Mouse (Mus musculus) right cerebral cortex, adult 18-20 months (tissue): Measurements from ENCODE around the gene Rapgef5.

ENCODE experiments used
- DNase-seq: peaks from one replicate; pipeline ENCODE4 v3.0.0; 2022; ENCODE audit warnings: mixed read lengths

Rapgef5 gene

DNA sequence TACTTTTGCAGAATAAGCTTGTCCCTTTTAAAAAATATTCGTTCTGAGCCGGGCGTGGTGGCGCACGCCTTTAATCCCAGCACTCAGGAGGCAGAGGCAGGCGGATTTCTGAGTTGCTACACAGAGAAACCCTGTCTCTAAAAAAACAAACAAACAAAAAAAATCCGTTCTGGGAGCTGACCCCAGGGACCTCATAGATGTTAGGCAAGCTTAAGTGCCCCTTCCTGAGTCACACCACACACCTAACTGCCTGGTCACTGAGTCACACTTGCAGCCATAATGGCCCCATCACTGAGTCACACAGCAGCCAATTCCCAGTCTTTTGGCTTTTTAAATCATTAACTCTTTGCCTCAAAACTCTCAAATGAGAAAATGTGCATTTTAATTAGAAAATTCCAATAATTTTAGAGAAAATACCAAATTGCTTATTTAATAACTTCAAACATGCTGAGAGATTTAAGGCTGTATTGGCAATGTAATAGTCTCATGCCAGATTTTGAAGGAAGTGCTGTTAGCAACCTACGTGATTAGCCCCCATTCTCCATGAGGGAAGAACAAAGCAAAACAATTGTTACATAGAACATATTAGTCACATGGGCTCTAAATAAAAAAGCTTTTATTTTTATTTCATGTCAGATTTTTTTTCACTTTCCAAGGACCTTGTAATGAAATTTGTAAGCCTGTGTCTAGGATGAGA, 211.3 kb downstream of the Rapgef5 start:
- DNase-seq: no peak

DNA sequence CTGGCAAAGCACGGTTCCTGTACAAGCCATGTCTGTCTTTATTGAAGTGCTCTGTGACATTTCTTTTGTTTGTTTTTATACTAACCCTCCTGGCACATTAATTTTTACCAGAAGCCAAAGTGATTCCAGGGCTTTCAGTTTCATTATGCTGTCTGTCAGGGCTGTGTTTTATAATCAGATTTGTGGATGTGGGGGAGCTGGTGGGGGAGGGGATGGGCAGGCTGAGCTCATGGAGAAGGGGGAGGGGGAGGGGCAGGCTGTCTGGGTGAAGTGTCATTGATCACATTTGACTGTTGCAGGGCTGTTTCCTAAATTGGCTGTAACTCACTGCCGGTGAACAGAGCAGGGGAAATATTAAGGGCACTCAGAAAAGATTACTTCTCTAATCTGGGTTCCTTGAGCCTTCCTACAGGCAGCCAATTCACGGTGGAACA, 211.9 kb downstream of the Rapgef5 start:
- no peak for DNase-seq

DNA sequence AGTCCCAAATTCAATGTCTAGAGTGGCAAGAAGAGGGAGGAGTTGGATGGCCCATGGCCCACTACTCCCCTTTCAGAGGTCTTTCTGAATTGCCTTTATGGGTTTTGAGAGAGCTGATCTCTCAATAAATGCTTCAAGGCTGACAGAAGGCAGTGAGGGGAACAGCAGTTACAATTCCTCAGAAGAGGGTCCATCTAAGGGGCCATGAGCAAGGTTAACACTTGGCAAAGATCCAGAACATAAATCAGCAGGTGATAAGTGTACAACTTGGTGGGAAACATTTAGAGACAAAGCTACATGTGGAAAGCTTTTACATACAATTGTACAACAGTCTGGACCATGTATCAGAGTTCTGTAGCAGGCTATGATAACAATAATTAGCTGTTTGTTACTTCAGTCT, 217.3 kb downstream of the Rapgef5 start:
- no peak for DNase-seq

DNA sequence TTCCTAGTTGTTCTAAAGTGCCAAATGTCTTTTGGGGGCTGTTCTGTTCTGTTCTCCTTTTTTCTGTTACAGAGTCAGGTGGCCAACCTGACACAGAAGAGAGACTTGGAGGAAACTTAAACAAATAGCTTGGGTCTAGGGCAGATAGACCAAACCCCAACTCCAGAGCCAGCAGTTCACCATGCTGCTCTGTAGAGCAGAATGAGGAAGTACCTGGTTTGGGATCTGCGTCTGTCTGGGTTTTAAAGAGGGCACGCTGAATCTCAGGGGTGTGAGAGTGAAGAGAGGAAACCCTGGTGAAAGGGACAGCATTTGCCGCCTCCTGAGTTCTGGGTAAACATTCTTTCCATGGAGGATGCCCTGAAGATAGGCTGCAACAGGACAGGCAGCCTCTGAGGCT, 219.9 kb downstream of the Rapgef5 start:
- DNase-seq: no peak

DNA sequence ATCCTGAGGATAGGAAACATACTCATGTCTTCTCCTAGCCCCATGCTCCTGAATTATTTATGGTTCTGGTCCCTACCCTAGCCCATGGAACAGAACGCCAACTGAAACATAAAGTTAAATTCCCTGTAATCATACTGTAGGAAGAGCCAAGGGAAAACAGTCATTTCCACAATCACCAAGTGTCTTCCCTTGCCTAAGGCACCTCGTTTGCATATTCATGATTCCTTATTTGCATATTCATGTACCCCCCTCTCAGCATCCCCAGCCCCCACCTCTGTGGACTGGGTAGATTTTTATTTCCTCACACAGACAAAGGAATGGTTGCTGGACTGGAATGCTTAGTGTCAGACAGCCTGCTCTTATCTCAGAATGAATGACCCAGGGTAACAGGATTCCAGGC, 220.6 kb downstream of the Rapgef5 start:
- no peak for DNase-seq

DNA sequence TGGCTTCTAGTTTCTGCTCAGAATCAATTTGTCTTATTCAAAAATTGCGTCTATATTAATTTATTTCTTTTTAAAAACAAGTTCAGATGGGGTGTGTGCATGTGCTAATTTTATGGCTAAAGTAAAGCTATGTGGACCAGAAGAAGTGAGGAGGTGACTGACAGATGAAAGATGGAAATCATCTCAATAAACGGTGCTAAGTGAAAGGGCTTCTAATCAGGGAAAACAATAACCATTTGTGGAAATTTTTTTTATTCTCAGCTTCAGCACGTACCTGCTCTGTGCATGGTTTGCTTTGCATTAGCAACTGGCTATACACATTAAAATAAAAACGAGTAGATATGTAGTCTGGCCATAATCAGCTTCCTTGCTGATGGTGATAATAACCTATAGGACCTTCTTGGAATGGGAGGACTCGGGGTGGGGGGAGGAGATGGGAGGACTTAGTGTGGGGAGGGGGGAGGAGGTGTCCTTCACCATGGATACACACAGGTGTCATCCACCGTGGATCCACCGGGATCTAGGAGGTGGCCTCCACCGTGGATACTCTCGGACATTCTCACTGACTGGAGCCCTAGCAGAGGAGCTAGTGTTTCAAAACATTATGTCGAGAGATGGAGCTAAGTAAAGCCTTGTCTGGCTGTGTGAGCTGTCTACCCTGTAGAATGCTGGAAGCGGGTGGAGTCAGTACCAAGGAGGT, 221.2 kb downstream of the Rapgef5 start:
- DNase-seq: no peak

DNA sequence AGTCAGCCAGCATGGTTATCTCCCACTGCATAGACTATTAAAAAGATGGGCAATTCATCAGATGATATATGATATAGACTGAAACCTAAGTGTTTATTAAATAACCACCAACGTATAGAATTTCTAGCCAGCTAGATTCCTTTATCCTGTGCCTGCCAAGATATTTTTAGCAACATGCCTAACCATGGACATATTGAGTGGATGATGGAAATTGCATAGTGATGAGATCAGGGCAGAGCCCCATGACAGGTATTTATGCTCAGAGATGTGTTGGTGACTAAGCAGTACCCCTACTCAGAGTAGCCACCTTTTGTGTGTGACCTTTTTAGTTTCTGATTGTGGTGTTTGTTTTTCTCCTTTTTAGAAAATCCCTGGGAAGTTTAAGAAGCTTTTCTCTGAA, 226.2 kb downstream of the Rapgef5 start:
- no peak for DNase-seq

DNA sequence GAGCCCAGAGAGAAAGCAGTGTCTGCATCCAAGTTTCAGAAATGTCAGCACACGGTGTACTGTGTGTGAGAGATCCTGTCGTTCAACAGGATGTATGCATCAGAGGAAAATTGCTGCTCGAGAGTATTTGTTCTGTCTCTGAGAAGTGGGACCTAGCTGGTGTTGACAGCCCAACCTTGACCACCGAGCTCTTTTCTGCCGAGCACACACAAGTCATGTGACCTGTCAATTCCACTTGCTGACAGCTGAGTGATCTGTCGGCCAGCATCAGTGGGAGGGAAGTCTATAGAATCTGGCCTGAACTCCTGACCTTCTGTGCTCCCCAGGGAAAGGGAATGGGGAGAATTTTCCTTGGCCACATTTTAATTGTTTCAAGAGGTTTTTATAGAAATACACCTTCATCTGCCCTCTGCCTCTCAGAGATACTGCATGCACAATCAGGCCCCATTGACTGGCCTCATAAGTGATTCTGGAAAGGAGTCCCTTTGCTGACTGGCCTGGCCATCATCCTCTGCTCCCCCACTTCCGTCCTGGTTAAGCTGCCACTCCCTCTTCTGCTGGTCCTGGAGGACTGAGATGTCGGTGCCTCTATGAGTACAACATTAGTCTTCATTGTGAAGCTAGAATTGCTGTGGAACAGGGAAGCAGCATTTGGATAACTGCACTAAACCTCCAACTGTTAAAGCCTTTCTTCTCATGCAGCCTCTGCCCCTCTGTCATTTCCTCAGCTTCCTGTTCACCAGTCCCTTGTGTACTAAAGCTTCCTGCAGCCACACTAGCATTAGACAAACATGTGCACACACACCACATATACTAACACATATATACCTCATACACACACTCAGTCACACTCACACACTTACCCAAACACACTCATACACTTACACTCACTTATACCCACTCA, 228.6 kb downstream of the Rapgef5 start:
- no peak for DNase-seq

DNA sequence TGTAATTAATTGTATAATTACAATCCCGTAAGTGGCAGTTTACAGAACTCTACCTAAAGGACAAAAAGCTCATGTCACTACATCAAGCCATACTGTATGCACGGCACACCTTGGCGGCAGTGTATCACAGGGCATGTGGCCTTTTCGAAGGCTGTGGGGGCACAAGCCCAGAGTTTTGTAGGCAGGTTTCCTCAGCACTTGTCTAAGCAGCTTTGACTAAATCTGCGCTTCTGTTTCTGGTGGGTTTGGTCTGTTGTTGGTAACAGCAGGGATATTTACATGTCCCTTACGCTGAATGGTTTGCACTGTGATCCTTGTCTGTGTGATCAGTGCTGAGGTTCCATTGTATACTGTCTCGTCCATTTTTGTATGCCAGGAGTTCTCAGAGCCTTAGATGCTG, 230.3 kb downstream of the Rapgef5 start:
- DNase-seq: no peak

DNA sequence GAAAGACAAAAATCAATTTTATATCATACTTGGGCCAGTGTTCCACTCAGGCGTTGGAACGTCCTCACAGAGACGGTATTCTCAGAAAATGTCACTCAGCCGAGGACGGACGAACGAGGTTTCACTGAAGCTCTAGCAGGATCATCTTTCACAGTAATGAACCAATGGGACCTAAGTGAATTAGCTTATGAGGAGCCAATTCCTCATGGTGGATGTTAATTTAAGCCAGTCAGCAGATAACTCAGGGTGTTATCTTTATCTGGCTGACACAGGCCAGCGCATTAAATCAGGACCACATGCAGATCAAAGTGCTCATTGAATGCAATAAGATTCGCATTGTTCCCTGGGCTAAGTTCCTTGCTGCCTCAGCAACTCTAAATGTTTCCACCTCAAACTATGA, 234.8 kb downstream of the Rapgef5 start:
- no peak for DNase-seq

DNA sequence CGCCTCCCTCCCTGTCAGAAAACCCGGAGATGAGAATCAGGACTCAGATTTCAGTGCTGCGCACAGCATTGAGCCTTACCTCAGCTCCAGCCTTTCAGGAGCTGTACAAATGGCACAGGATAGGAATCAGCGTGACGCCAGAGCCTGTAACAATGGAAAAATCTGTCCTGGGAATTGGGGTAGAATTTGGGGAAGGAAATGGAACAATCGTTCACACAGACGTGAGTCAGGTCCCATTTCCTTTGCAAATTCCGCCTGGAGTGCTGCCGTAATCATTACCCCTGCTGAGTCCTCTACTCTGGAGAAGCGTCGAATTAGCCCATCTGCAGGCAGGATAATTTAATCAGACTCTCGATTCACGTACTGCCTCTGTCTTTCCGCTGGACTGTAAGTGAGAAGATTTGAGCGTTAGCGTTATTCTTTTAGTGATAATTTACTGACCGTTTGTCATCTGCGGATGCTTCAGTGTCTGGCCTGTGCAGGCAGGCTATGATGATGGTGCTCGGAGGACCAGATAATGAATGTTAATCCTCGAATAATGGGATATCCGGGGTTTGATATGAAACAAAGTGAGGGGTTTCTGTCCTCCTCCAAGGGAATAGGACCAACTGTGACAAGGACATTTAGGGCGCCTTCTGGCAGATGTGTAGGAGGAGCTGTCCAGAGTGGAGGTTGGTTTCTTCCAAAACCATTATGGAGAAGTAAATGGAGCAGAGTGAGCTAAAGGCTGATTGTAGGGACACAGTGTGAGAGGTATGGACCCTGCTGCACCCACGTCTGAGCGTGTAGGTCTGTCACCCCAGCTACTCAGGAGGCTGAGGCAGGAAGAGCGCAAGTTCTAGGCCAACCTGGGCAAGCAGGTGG, 235.5 kb downstream of the Rapgef5 start:
- no peak for DNase-seq

DNA sequence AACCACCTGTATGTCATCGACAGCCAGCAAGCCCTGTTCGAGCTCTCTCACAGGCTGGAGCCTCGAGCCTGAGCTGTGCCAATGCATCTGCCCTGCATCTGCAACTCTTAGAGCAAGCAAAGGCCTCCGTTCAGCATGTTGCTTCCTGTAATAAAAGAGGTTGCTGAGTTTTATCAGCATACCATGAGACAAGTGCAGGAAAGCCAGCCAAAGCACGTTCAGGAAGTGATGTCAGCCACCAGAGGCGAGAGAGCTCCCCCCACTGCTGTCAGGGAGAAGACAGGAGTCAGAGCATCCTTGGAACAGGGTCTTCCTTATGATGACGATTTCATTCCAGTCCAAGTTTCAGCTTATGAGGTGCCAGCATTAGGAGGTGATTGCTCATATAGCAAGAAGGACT, 239.7 kb downstream of the Rapgef5 start:
- no peak for DNase-seq

DNA sequence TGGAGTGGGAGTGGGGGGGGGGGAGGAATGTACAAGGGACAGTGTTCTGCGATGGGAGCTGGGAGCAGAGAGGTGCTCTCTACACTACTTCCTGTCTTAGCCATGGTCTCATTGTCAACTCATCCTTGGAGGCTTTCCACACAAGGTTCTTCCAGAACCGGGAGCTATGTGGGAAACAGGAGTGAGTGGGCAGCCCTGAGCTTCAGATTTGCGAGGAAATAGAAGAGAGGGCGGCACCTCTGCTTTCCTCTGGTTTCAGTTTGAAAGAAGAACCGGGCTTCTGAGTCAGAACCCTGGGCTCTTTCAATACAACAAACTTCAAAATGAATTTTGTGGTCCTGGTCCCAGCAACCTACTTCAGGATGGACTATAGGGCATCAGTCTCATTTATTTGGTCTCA, 244.1 kb downstream of the Rapgef5 start:
- no peak for DNase-seq

DNA sequence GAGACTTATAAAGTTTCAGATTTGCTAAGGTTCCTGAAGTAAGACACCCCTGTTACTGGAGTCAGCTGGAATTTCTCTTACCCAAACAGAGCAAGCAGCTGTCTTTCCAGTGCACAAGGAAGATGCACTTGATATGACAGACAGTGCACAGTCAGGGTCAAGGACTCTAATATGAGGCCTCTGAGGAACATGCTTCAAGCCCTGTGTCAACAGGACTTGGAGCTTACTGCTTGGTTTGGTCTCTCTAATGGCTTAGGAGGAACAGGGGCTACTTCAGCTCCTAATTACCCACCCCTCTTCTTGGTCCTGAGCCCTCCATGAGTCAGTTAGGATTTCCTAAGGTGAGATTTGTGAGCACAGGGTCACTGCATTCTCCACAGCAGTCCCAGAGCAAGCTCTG, 244.6 kb downstream of the Rapgef5 start:
- DNase-seq: no peak

DNA sequence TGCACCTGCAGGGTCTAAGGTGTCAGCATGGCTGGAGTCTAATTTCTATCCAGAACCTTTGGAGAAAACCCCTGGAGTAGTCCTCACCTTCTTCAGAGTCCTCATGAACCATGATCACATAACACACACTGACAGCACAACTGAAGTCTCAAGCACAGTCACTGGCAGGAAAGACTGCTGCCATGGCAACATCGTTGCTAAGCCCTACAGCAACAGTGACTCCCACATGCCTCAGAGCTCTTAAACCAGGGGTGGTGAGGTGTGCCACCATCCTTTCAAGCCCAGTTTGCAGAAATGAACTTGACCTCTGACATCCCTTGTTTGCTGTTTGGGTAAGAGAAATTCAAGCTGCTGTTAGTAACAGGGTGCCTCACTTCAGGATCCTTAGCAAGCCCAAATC, 245.4 kb downstream of the Rapgef5 start:
- DNase-seq: peak; percentile 71

DNA sequence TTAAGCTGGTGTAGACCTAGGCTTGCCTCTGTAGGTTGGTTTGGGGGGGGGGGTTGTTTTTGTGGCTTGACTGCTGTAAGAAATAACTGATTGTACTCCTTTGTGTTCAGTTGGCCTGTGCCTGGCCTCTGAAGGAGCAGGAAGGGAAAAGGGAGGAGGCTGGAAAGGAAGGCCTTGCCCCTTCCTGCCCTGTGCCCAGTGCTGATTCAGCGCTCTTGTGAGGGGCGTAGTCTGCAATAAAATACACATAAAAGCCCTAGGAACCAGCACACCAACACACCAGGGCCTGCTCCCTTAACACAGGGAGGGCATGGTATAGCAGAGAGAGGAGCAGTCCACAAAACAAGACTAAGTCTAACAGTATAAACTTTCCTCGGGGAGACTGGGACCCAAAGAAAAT, 247.0 kb downstream of the Rapgef5 start:
- DNase-seq: no peak

DNA sequence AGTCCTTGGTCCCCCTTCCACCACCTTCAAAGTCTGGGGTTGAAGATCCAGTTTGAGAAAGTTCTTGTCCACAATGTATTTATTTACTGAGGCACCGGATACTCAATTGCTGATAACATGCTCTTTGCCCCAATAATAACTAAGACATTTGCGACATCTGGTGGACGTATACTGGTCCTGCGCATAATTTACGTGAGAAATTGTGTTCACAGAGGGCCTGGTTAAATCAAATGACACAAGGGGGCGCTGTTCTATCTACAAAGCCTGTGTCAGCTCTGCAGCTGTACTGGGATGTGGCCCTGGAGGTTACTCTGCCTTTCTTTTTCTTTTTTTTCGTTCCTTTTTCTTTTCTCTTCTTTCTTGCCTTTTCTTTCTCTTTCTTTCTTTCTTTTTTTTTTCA, 248.6 kb downstream of the Rapgef5 start:
- DNase-seq: peak; percentile 70

DNA sequence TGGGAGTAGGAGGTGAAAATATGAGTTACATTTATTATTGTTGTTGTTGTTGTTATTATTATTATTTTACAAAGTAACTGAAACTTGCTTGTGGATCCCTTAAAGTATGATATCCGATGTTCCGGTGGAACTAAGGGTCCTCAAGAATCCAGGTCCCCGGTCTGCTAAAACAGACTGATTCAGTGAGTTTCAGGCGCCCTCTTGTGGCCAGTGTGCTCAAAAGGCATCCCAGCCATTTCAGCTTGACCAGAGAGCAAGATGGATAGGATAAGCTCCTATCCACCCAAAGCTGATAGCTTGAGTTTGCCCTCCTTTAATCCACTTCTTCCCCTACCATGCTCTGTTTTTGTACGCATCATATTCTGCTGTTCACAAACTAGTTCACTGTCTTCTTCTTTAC, 252.8 kb downstream of the Rapgef5 start:
- peak; percentile 64 for DNase-seq

DNA sequence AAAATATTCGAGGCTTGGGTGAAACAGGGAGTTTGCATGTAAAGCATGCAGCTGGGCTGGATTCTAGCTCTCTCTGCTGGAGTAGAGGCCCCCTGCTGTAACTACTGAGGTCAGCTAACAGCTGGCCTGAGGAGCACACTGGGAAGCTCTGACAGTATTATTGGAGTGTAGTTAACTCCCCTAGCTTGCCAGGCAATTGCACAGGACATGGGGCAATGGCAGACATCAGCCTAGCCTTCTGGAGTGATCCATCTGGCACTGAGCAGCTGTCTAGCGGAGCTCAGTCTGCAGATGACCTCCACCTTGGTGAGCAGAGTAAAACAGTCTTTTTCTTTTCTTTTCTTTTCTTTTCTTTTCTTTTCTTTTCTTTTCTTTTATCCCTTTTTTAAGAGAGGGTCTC, 253.9 kb downstream of the Rapgef5 start:
- DNase-seq: no peak

DNA sequence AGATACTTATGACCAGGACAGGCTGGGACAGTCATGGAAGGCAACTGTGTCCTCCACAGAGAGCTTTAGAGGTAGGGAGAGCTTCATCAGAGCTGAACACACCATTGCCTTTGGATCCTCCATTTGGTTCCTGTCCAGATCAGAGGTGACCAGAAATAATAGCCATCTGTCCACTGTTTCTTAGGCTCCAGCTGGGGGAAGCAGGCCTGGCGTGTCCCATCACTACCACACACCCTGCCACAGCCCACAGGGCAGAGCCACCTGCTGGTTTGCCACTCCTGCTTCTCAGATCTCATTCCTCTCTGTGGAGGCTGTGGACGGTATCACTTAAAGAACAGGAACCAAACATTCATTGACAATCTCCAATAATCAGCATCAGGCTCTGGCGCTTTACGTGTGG, 254.9 kb downstream of the Rapgef5 start:
- no peak for DNase-seq

DNA sequence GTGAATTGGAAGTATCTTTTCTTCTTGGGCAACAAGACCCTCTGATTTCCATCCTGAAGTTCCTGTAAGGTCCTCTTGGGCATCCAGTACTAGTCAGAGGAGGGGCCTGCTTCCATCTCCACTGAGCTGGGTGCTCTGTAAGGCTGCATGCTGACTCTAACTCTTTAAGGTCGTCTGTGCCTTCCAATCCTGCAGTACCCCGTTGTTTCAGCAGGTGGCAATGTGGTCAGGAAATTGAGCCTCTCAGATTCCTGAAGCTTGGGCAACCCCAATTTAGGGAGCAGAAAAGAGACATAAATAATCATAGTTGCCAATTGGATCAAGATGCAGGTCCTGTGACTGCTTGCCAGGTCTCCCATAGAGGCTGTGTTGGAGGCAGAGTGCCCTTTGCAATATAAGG, 256.4 kb downstream of the Rapgef5 start:
- DNase-seq: peak; percentile 63

DNA sequence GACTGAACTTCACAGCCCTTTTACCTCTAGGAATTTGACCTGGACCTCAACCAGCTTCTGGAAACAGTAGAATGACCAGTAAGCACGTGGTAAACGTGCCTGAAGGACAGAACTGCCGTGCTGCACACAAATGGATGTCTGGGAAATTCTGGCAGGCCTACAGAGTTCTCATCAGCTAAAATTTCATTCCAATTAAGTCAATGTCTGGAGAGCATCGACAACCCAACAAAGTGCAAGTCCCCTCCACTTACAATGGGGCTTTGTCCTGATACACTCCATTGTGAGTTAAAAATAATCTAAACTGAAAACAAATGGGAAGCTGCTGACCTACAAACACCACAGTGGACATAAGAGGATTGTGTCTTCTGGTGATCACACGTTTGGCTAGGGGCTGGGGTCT, 260.6 kb downstream of the Rapgef5 start:
- no peak for DNase-seq

DNA sequence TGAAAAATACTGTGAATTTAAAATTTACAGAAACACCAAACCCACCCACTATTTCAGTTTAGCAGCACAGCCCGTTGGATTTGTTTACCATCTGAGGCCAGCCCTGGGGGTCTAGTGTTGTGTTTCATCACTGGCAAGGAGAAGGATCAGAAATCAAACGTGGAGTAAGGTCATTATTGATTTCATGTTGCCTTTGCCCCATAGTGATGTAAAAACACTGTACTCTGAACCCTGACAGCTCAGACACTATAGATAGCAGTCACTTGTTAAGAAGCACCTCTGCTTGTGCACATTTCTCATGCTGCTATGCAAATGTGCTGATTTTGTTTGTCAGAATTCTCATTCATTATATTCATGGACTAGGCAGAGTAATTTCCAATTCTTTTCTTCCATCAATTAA, 265.1 kb downstream of the Rapgef5 start:
- no peak for DNase-seq
